Mouse (Mus musculus): ENCODE results near the gene Znhit2. TPM values are rescaled to one million over a fixed set of nuclear protein-coding genes. Genes with fewer than 3 reads are reported as not detected.

Znhit2 gene
- 33.0 and 33.2 TPM in 2 replicates for polyA plus RNA-seq (2015; fragmentation: Nextera tagmentation; extraction: Ambion mirVana)

DNA sequence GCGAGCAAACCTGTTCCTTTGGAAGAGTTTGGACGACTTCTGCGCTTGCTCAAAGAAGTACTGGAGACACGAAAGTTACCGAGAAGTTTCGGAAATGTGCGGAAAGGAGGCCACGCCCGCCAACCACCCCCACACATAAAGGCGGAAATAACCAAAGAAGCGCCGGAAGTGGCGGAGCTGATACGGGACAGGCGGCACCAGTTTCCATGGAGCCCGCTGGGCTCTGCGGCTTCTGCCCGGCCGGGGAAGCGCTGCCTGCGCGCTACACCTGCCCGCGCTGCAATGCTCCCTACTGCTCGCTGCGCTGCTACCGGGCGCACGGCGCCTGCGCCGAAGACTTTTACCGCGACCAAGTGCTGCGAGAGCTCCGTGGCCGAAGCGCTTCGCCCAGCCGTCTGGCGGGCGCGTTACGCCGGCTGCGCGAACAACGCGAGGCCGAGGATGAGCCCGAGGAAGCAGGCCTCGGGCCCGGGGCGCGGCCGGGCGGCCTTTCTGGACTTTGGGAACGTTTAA, at the start of gene Znhit2:
Gene Znhit2, plus strand, starts transcription at position 172 of the 513 bp plus-strand sequence.
- H3K27ac ChIP-seq, result peak within 1 kb of the TSS; percentile 95
- H3K4me1 ChIP-seq, result peaks cover 48% of the 10 kb centered on the region
- H3K4me3 ChIP-seq (replicated peaks), result peak within 1 kb of the TSS; percentile 80
- ATAC-seq (replicated peaks; ENCODE audit: low FRiP score), result peak; percentile 73
- no peaks in the 10 kb centered on the region for H3K27me3 ChIP-seq
- peak within 1 kb of the TSS; percentile 94 for H3K9ac ChIP-seq
- peaks cover 19% of the 10 kb centered on the region for H3K36me3 ChIP-seq
- WGBS, result under 1% methylated on average over 58 of the region's 58 CpGs
- H3K9me3 ChIP-seq (replicated peaks), result no peaks in the 10 kb centered on the region
- H3K4me2 ChIP-seq, result peak within 1 kb of the TSS; percentile 98

DNA sequence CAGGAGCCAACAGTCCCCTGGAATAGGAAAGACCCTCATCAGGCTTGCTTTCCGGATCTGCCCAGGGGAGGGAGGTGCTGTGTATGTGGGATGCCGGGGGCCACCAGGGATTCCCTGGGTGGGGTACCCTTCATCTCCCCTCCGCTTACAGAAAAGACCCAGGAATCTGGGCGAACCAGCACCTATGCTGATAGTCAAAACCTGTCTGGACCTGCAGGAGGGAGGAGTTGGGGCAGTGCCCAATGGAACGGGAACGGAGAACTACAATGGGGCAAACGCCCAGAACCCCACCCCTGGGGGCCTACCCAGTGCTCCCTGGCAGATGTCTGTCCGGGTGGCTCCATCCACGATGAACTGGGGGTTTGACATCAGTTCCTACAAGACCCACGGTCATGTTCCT, 47.3 kb upstream of the Znhit2 start:
- Histone ChIP-seq H3K4me1 (peaks cover 46% of the 10 kb centered on the region), H3K9ac (no peak overlapping the region), H3K36me3 (peaks cover 1% of the 10 kb centered on the region; the same call in 1 of the 2 replicates), H3K4me2 (peak overlapping the region; percentile 93; the same call in 1 of the 2 replicates), H3K27me3 (no peaks in the 10 kb centered on the region), H3K4me3 (replicated peaks) (no peak overlapping the region), H3K9me3 (replicated peaks) (no peaks in the 10 kb centered on the region), H3K27ac (no peak overlapping the region)
- no peak for ATAC-seq (replicated peaks; ENCODE audit: low FRiP score)
- 90% methylated on average over 10 of the region's 10 CpGs for WGBS

DNA sequence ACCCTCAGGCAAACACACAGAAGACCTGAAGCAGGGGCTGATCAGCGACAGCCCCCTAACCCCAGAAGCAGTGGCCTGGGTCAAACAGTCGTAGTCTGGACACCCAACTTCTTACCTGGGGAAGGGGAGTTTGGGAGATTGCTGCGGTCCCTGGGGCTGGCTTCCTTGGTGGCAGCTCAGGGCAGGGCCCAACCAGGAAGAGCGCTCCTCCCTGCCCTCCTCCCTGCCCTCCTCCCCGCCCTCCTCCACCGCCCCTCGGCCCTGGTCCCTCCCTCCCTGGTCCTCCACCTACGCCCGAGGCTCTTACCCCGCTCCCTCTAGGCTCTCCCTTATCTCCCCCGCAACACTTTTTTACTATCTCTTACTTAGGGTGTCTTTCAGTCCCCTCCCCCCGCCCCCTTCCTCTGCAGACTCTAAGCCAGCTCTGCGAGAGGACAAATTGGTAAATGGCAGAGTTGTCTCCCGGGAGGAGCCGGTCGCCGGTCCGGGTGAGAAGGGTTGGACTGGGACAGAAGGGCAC, 45.9 kb upstream of the Znhit2 start:
- Histone ChIP-seq H3K9ac (peak overlapping the region; percentile 55), H3K27ac (peak overlapping the region; percentile 80), H3K4me1 (peaks cover 46% of the 10 kb centered on the region), H3K4me3 (replicated peaks) (peak overlapping the region; percentile 58), H3K9me3 (replicated peaks) (no peaks in the 10 kb centered on the region), H3K36me3 (no peaks in the 10 kb centered on the region), H3K27me3 (no peaks in the 10 kb centered on the region), H3K4me2 (peak overlapping the region; percentile 93)
- ATAC-seq (replicated peaks; ENCODE audit: low FRiP score), result peak; percentile 81
- WGBS, result 2% methylated on average over 18 of the region's 18 CpGs

DNA sequence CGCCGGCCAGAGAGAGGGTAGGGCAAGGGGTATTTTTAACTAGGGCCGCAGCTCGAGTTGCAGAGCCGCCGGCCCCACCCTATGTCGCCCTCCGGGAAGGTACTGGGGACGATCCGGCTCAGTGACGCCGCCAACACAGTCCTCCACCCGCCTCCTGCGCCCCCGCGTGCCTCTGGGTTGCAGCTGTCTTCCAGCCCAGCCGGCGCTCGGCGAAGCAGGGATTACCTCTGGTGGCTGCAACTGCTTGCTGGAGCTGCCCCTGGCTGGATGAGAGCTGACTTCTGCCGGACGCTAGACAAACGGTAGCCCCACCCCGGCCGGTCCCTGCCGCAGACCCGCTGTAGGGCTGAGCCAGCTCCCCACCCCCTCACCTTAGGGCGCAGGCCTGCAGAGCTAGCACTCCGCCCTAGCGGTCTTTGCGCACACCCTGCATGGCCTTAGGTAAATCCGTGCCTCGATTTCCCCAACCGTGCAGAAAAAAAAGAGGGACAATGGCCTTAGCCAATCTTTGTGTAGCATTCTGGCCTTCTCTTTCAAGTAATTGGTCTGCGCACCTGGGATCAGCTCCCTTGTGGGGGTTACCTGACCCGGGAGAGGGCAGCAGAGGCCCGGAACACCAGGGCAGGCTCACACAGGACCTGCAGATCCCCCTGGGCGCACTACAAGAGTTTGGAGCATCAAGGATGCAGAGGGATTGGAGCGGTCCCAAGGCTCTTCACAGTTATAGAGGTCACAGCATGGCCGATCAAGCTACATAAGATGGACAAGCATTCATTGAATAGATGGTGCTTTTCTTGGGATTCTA, 45.3 kb upstream of the Znhit2 start, which contains the start of gene Capn1:
Gene Capn1, minus strand, starts transcription at position 387 of the 805 bp plus-strand sequence.
- H3K4me1 ChIP-seq, result peaks cover 45% of the 10 kb centered on the region
- H3K9ac ChIP-seq, result peak within 1 kb of the TSS; percentile 55
- H3K36me3 ChIP-seq, result no peaks in the 10 kb centered on the region
- 2% methylated on average over 40 of the region's 40 CpGs for WGBS
- H3K27ac ChIP-seq, result peak within 1 kb of the TSS; percentile 80
- H3K9me3 ChIP-seq (replicated peaks), result no peaks in the 10 kb centered on the region
- ATAC-seq (replicated peaks; ENCODE audit: low FRiP score), result peak; percentile 82
- peak within 1 kb of the TSS; percentile 58 for H3K4me3 ChIP-seq (replicated peaks)
- no peaks in the 10 kb centered on the region for H3K27me3 ChIP-seq
- H3K4me2 ChIP-seq, result peak within 1 kb of the TSS; percentile 93

DNA sequence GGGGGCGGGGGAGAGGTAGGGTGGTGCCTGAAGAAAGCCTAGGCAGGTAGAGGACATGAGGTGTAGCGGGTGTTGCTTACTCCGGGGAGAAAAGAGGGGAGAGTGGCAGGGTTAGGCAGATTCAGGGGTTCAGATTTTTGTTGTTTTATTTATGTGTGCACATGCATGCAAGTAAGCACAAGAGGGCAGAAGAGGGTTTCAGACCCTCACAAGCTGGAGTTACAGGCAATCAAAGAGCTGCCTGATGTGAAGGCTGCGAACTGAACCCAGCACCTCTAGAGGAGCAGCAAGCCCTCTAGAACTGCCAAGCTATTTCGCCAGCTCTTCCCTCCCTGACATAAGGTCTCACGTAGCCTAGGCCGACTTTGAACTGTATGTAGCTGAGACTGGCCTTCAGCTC, 44.5 kb upstream of the Znhit2 start:
- Histone ChIP-seq H3K9ac (no peak overlapping the region), H3K4me3 (replicated peaks) (peak overlapping the region; percentile 58; the same call in 1 of the 2 replicates), H3K4me1 (peaks cover 43% of the 10 kb centered on the region), H3K27ac (no peak overlapping the region), H3K36me3 (no peaks in the 10 kb centered on the region), H3K27me3 (no peaks in the 10 kb centered on the region), H3K9me3 (replicated peaks) (no peaks in the 10 kb centered on the region), H3K4me2 (peak overlapping the region; percentile 93)
- ATAC-seq (replicated peaks; ENCODE audit: low FRiP score), result no peak
- 48% methylated on average over 7 of the region's 7 CpGs for WGBS

- WGBS, result 32% methylated on average over 15 of the region's 15 CpGs
- Histone ChIP-seq H3K4me2 (no peak overlapping the region), H3K27ac (no peak overlapping the region), H3K4me1 (peaks cover 38% of the 10 kb centered on the region), H3K9me3 (replicated peaks) (no peaks in the 10 kb centered on the region), H3K4me3 (replicated peaks) (no peak overlapping the region), H3K9ac (no peak overlapping the region), H3K36me3 (no peaks in the 10 kb centered on the region), H3K27me3 (no peaks in the 10 kb centered on the region)
- ATAC-seq (replicated peaks; ENCODE audit: low FRiP score), result no peak
Measured at GRCm38 (mm10) chr19:6018142-6019089, 42.6 kb upstream of the Znhit2 start.

DNA sequence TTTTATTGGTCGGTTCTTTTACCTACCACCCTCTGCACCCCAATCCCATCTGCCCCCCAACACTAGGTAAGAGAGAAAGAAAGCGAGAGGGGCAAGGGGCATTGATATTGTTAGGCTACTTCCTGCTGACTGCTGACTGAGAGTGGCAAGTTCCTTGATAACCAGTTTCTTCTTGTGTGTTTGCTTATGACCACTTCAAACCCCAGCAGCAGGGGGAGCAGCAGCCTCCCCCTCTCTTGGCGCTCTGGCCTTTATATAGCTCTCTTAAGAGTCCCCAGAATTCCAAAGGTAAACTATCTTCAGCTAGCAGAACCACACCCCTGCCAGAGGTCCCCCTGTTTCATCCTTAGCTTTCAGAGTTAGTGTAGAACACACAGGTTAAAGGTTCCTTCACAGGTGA, 40.7 kb upstream of the Znhit2 start:
- Histone ChIP-seq H3K36me3 (no peaks in the 10 kb centered on the region), H3K9ac (no peak overlapping the region), H3K9me3 (replicated peaks) (no peaks in the 10 kb centered on the region), H3K4me1 (peaks cover 20% of the 10 kb centered on the region), H3K4me2 (no peak overlapping the region), H3K27me3 (no peaks in the 10 kb centered on the region), H3K27ac (no peak overlapping the region), H3K4me3 (replicated peaks) (no peak overlapping the region)
- WGBS, result 70% methylated on average over 3 of the region's 3 CpGs
- no peak for ATAC-seq (replicated peaks; ENCODE audit: low FRiP score)

DNA sequence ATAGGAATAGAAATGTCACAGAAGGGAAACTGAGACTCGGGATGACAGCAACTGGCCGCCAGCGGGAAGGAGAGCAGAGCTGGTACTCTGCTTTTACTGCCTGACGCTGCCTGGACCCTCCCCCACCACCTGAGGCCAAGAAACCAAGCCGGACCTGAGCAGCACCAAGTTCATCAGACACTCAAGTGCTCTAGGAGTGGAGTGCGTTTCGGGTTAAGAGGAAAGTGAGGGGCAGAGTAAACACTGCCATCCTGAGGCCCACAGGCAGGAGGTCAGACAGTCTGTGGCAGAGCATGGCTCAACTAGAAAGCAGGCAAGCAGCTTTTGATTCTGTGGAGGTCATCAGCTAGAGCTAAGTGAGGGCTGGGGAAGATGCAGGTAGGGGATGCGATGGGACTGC, 37.9 kb upstream of the Znhit2 start:
- no peaks in the 10 kb centered on the region for H3K9me3 ChIP-seq (replicated peaks)
- H3K27me3 ChIP-seq, result no peaks in the 10 kb centered on the region
- H3K36me3 ChIP-seq, result no peaks in the 10 kb centered on the region
- H3K4me2 ChIP-seq, result no peak overlapping the region
- no peak overlapping the region for H3K9ac ChIP-seq
- H3K4me3 ChIP-seq (replicated peaks), result no peak overlapping the region
- no peak overlapping the region for H3K27ac ChIP-seq
- 0 out of 2 replicates have a peak, but pooled peaks cover under 1% of the 10 kb centered on the region for H3K4me1 ChIP-seq
- ATAC-seq (replicated peaks; ENCODE audit: low FRiP score), result no peak
- 44% methylated on average over 8 of the region's 8 CpGs for WGBS

DNA sequence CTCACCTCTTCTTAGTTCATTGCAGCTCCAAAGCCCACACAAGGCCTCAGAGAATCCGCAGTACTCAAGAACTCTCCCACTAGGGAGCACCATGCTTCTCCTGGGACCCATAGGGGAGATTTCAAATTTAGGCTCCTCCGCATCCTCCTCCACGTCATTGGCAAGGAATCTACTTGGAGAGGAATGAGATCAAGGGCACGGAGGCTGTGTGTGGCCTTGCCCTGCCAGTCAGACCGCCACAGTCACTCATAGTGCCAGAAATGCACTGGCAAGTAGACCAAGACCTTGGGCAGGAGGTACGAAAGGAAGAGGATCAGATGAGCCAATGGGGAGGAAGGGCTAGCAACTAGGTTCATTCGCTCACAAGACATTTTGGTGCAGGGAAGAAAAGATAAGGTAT, 37.1 kb upstream of the Znhit2 start:
- WGBS, result 84% methylated on average over 7 of the region's 7 CpGs
- no peak for ATAC-seq (replicated peaks; ENCODE audit: low FRiP score)
- no peak overlapping the region for H3K27ac ChIP-seq

GRCm38 (mm10) chr19:6028991-6029390, 32.0 kb upstream of the Znhit2 start:
- ATAC-seq (replicated peaks; ENCODE audit: low FRiP score), result no peak
- no peak overlapping the region for H3K9ac ChIP-seq
- H3K27me3 ChIP-seq, result no peaks in the 10 kb centered on the region
- no peak overlapping the region for H3K4me2 ChIP-seq
- 83% methylated on average over 6 of the region's 6 CpGs for WGBS
- no peaks in the 10 kb centered on the region for H3K9me3 ChIP-seq (replicated peaks)
- H3K27ac ChIP-seq, result no peak overlapping the region
- no peaks in the 10 kb centered on the region for H3K4me1 ChIP-seq
- no peak overlapping the region for H3K4me3 ChIP-seq (replicated peaks)
- no peaks in the 10 kb centered on the region for H3K36me3 ChIP-seq

More for the DNA sequence above, 37.1 kb upstream of the Znhit2 start:
- Histone ChIP-seq H3K9ac (no peak overlapping the region), H3K27me3 (no peaks in the 10 kb centered on the region), H3K4me3 (replicated peaks) (no peak overlapping the region), H3K36me3 (no peaks in the 10 kb centered on the region), H3K9me3 (replicated peaks) (no peaks in the 10 kb centered on the region), H3K4me2 (no peak overlapping the region), H3K4me1 (no peaks in the 10 kb centered on the region)

DNA sequence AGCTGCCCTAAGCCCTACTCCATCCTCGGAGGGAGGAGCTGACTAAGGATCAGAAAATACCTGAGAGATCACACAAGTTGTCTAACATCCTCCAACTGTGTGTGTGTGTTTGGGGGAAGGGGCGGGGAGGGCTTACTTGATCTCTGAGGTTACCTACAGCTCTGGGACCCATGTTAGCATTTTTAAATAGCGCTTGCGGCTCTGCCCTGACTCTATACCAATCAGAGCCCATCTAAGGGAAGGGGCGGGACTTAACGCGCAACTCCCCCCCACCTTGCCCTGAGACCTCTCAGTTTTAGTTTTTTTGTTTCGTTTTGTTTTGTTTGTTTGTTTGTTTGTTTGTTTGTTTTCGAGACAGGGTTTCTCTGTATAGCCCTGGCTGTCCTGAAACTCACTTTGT, 31.6 kb upstream of the Znhit2 start:
- 84% methylated on average over 9 of the region's 9 CpGs for WGBS
- Histone ChIP-seq H3K27me3 (no peaks in the 10 kb centered on the region), H3K4me1 (no peaks in the 10 kb centered on the region), H3K4me3 (replicated peaks) (no peak overlapping the region), H3K36me3 (no peaks in the 10 kb centered on the region), H3K9ac (no peak overlapping the region), H3K9me3 (replicated peaks) (no peaks in the 10 kb centered on the region), H3K27ac (no peak overlapping the region), H3K4me2 (no peak overlapping the region)
- no peak for ATAC-seq (replicated peaks; ENCODE audit: low FRiP score)

Measured in kidney, embryonic 15.5 days (tissue).